Mouse (Mus musculus) small intestine, adult 2 months (tissue): ENCODE data around the gene Asap2. TPM values are rescaled to one million over a fixed set of nuclear protein-coding genes. Genes with fewer than 3 reads are reported as not detected.
A peak's percentile ranks its signal among the peaks of the same experiment; 100 is the strongest.
"Not testable (repeated sequence)": the region's sequence is repeated elsewhere in the genome, so short reads cannot be mapped to it uniquely, and the experiment has no call there.

Experiments used
- H3K27ac ChIP-seq: fragments of 200-500 bp; 2 replicates; pipeline ENCODE4 v1.5.1; 2012; ENCODE audit warnings: low read depth, low read length, control low read depth, inconsistent platforms; ENCODE audit not compliant: insufficient read depth
- H3K27me3 ChIP-seq: fragments of 200-500 bp; 2 replicates; pipeline ENCODE4 v1.6.1; 2012; ENCODE audit warnings: mild to moderate bottlenecking, moderate library complexity, low read length, inconsistent platforms; ENCODE audit not compliant: control insufficient read depth, insufficient read depth
- H3K36me3 ChIP-seq: fragments of 200-500 bp; 2 replicates; pipeline ENCODE4 v1.6.1; 2012; ENCODE audit warnings: mild to moderate bottlenecking, low read length, control low read depth, inconsistent platforms; ENCODE audit not compliant: control insufficient read depth, insufficient read depth
- H3K4me1 ChIP-seq: fragments of 200-500 bp; 2 replicates; pipeline ENCODE4 v1.6.1; 2012; ENCODE audit warnings: low read length, inconsistent platforms, mixed read lengths; ENCODE audit not compliant: control insufficient read depth, insufficient read depth, insufficient read length
- H3K4me3 ChIP-seq: fragments of 200-500 bp; 2 replicates; pipeline ENCODE4 v1.5.1; 2012; ENCODE audit warnings: low read depth, mild to moderate bottlenecking, control low read depth, inconsistent platforms, low read length, moderate library complexity
- CTCF ChIP-seq: fragments of 200-500 bp; IDR thresholded peaks from 2 replicates; pipeline ENCODE4 v1.5.1; 2012; ENCODE audit warnings: low read depth, mild to moderate bottlenecking, control low read depth, inconsistent platforms, low read length, moderate library complexity, mixed read lengths; ENCODE audit not compliant: insufficient replicate concordance, insufficient read length; ENCODE audit errors: extremely low read depth
- WGBS: fragments of 180-500 bp; shearing (Covaris S2); methylation state at CpG from one replicate; pipeline ENCODE4 v1.1.7; 2018; 5-methylcytosine and 5-hydroxymethylcytosine counted together
- polyA plus RNA-seq: library from polyadenylated mRNA; depleted of rRNA; stranded (reverse); fragments of >200 nt; gene quantifications from 2 replicates; pipeline ENCODE4 v1.2.3, GENCODE M21; 2012; rRNA removed

The Asap2 gene
- polyA plus RNA-seq, result 3.6 and 25.3 TPM in 2 replicates

DNA sequence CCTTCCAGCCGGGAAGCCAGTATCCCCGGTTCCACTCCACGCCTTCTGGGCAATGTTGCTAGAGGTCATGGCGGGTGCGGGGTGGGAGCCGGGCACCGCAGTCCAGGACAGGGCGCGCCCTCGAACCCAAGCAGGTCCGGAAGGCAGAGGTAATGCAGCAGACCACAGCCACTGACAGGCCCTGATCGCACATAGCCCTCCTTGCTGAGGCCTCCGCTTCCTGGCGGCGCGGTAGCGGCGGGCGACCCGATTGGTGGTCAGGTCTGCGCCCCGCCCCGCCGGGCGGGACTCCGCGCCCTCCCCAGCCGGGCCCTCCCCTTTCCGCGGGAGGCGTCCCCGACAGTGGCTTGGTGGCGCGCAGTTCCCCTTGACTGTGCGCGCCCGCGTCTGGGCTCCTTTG is at the start of gene Asap2:
TSS of gene Asap2 (plus strand) at position 328 of the 400 bp plus-strand sequence.
- H3K36me3 ChIP-seq, H3K27me3 ChIP-seq, H3K27ac ChIP-seq, H3K4me1 ChIP-seq: not testable (repeated sequence)
- WGBS, result under 1% methylated on average over 34 of the region's 38 CpGs
- H3K4me3 ChIP-seq, result peak within 1 kb of the TSS; percentile 67

DNA sequence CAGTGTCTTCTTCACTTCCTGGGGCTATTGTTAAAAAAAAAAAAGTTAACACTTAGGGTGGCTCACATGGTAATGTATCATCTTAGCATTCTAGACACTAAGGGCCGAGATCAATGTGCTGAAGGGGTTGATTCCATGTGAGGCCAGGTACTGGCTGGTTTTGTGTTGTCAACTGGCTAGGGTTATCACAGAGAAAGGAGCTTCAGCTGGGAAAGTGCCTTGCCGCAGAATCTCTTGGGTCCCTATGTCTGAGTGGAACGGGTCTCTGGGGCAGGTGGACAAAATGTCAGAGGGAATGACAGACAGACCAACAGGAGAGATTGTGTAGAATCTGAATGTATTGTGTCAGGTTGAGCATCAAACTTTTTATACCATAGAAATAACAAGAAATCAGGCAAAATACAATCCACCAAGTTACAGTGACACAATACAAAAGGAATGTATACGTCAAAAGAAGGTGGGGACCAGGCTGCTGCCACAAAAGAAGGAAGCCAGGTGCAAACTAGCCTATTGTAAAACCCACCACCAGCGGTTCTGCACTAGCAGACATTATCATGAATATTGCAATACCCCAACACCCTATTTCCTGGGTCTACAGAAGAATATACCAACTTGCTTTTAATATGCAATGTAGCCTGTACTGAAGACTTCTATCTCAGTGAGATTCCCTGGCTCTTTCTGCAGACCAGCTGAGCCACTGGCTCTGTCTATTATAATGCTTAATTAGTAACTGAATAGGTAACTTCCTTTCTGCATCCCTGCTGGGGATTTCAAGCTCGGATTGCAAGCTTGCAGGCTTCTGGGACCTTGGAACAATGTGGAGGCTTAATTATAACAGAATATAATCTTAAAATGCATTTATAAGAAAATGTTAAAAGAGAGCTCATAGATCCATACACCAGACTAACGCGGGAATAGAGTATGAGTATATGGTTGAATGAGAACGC is 42.9 kb upstream of the Asap2 start:
- not testable (repeated sequence) for H3K4me1 ChIP-seq, H3K4me3 ChIP-seq, H3K36me3 ChIP-seq, H3K27ac ChIP-seq, H3K27me3 ChIP-seq
- WGBS, result 69% methylated on average over 9 of the region's 9 CpGs

DNA sequence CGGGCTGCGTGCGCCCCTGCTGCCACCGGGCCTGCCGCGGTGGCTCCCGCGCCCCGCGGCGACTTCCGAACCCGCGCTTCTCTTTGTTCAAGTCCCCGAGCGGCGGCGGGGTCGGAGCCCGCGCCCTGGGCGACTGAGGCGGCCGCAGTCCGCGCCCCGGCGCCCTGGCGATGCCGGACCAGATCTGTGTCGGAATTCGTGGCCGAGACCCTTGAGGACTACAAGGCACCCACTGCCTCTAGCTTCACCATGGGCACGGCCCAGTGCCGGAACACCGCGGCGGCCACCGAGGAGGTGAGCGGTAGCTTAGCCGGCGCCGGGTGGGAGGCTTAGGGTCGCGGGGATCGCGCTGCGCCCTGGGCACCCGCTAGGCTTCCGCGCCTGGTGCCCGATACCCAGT is 320 bp downstream of the Asap2 start:
- H3K4me3 ChIP-seq, result peak overlapping the region; percentile 67
- not testable (repeated sequence) for H3K27ac ChIP-seq, H3K27me3 ChIP-seq, H3K36me3 ChIP-seq, H3K4me1 ChIP-seq
- under 1% methylated on average over 51 of the region's 52 CpGs for WGBS

DNA sequence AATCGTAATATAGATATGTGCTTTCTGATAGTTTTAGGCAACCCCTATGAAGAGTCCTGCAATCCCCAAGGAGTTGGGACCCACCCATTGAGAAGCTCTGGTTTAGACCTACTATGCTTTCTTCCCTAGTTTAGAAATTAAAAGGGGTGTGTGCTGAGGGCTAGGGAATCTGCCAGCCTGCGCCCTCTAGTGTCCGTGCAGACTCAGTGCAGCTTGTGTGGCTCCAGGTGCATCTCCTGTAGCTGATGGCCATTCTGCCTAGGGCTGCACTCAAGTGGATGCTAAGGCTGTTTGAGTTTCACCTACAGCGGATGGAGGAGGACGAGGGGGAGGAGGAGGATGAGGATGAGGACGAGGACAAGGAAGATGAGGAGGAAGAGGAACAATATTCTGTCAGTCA is 40.6 kb downstream of the Asap2 start:
- H3K4me3 ChIP-seq, H3K4me1 ChIP-seq, H3K36me3 ChIP-seq, H3K27me3 ChIP-seq, H3K27ac ChIP-seq: not testable (repeated sequence)
- WGBS, result 56% methylated on average over 6 of the region's 6 CpGs
- peak; percentile 12; the same call in 1 of the 2 replicates for TF ChIP-seq CTCF

DNA sequence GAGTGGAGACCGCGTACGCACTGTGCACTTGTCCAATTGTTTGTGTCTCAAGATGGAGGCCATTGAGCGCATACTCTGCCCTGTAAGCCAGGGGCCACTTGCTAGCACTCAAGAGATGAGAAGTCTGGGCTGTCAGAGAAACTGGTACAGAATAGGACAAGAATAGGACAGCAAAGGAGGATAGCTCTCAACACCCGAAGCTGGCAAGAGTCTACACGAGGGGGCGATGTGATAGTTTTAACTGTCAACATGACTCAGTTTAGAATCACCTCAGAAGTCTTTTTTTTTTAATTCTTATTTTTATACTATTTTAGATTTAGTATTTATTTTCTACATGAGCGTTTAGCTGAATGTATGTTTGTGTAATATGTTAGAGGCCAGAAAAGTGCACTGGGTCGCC is 56.5 kb downstream of the Asap2 start:
- H3K27me3 ChIP-seq, H3K36me3 ChIP-seq, H3K27ac ChIP-seq, H3K4me3 ChIP-seq, H3K4me1 ChIP-seq: not testable (repeated sequence)
- WGBS, result 97% methylated on average over 9 of the region's 9 CpGs

DNA sequence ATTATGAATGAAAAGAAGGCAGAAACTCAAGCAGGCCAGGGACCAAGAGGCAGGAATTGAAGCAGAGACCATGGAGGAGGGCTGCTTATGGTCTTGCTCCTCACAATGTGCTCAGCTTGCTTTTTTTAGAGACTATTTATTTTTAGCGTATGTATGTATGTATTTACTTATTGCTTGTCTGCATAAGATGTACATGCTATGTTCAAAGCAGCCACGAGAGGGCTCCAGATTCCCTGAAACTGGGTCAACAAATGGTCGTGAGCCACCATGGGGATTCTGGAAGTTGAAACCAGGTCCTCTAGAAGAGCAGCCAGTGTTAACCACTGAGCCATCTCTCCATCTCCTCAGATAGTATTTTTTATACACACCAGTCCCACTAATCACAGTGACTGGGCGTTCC is 85.5 kb downstream of the Asap2 start:
- 19% methylated on average over 4 of the region's 4 CpGs for WGBS
- not testable (repeated sequence) for H3K4me1 ChIP-seq, H3K27me3 ChIP-seq, H3K36me3 ChIP-seq, H3K27ac ChIP-seq, H3K4me3 ChIP-seq
- 0 out of 2 replicates have a peak, but pooled peaks have one; percentile 7 for TF ChIP-seq CTCF

DNA sequence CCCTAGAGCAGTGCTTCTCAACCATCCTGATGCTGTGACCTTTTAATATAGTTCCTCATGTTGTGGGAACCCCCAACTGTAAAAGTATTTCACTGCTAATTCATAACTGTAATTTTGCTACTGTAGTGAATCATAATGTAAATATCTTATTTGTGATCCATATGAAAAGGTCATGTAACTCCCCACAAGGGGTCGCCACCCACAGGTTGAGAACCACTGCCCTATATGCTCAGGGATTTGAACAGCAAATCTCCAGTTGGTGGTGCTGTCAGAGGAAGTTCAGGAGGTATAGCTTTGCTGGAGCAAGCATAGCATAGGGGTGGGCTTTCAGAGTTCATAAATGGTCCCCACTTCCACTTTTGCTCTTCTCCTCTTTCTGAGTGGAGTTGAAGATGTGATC is 99.9 kb downstream of the Asap2 start:
- H3K27ac ChIP-seq, H3K4me3 ChIP-seq, H3K36me3 ChIP-seq, H3K4me1 ChIP-seq, H3K27me3 ChIP-seq: not testable (repeated sequence)
- WGBS, result 30% methylated on average over 1 of the region's 1 CpGs

DNA sequence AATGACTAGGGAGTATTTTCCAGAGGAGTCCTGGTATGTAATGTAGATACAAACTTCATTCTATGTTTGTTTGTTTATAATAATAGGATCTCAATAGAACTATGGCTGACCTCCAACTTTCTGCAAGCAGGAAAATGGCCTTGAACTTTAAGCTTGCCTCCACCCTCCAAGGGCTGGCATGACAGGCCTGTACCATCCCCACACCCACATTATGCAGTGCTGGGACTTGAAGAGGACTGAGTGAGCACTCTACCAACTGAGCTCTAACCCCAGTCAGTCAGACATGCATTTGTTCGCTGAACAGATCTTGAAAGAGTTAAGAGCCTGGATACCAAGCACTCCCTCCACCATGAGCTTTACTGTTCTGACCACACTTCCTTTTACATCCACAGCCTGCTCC is 102.2 kb downstream of the Asap2 start:
- not testable (repeated sequence) for H3K4me1 ChIP-seq

DNA sequence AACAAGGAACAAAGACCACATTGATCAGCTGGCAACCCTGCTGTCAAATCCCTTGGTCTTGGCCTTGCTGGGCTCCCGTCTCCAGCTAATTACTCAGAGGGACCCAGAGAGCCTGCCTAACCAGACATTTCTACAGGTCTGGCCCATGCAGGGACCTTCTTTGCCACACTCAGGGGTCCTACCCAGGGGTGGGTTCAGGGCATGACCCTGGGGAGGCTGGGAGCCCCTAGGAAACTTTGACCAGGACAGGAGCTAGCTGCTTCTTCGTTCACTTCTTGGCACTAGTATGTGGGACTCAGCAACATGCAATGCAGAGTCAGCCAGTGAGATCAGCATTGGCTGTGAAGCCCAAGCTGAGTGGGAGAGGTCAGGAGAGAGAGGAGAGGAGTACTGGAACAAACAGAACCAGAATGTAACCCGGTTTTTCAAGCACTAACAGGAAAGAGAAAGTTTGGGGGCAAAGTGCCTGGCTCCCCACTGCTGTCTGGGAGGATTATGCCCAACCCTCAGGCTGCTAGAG is 107.6 kb downstream of the Asap2 start:
- H3K27ac ChIP-seq, H3K4me1 ChIP-seq, H3K36me3 ChIP-seq, H3K27me3 ChIP-seq, H3K4me3 ChIP-seq: not testable (repeated sequence)
- 47% methylated on average over 3 of the region's 3 CpGs for WGBS

More for the DNA sequence above, 102.2 kb downstream of the Asap2 start:
- WGBS, result 73% methylated on average over 1 of the region's 1 CpGs
- H3K36me3 ChIP-seq, H3K27ac ChIP-seq, H3K4me3 ChIP-seq, H3K27me3 ChIP-seq: not testable (repeated sequence)
